In genomic region chr2:35688121-35688520, GRCm38 (mm10) we compare ENCODE assay signal across 14 mouse cellular contexts.
DNase-seq lines count a peak whose midpoint lies in the region; ATAC-seq lines count a peak whose summit lies in the region.
"Had no signal": no experiment of that assay in that cellular context is flagged by ENCODE, and none has a peak within 500 bp of the region (broad histone marks: within the 10 kb centered on the region; RNA-seq: fewer than 3 reads in every experiment).

No protein-coding gene starts in this region.

- H3K4me1 ChIP-seq in heart, embryonic 10.5 days, result peaks cover 100% of the 10 kb centered on the region
- peaks cover 80% of the 10 kb centered on the region for H3K4me1 ChIP-seq in kidney, embryonic 15.5 days
- peaks cover 33% of the 10 kb centered on the region for H3K4me1 ChIP-seq in kidney, embryonic 14.5 days (ENCODE audit: control insufficient read depth, insufficient read depth, low read length)
- peaks cover 52% of the 10 kb centered on the region for H3K4me1 ChIP-seq in brown adipose tissue, adult 24 weeks (ENCODE audit: control insufficient read depth, insufficient read depth, insufficient read length, low read length)
- peaks cover 94% of the 10 kb centered on the region for H3K4me1 ChIP-seq in neural tube, embryonic 15.5 days

- ATAC-seq in kidney, embryonic 15.5 days (replicated peaks; ENCODE audit: low FRiP score), result no peak
- ATAC-seq in kidney, embryonic 14.5 days (ENCODE audit: low FRiP score, low TSS enrichment), result no peak
- ATAC-seq in neural tube, embryonic 15.5 days (ENCODE audit: low FRiP score), result no peak
- ATAC-seq: activated CD4-positive, CD25-positive, alpha-beta regulatory T cell, adult 4 months had no signal

- no peak overlapping the region for H3K9ac ChIP-seq in kidney, embryonic 15.5 days
- no peak overlapping the region for H3K9ac ChIP-seq in kidney, embryonic 14.5 days (ENCODE audit: low read depth, low read length)
- no peak overlapping the region for H3K9ac ChIP-seq in neural tube, embryonic 15.5 days (replicated peaks)
- H3K9ac ChIP-seq: embryonic facial prominence, embryonic 13.5 days; neural tube, embryonic 12.5 days had no signal

- intact Hi-C loops in heart, postnatal 10 days (cut with DNase I), result no loop called here

- H3K9me3 ChIP-seq in heart, embryonic 10.5 days, result no peaks in the 10 kb centered on the region
- H3K9me3 ChIP-seq in kidney, embryonic 15.5 days (replicated peaks), result no peaks in the 10 kb centered on the region
- no peaks in the 10 kb centered on the region for H3K9me3 ChIP-seq in kidney, embryonic 14.5 days (ENCODE audit: control insufficient read depth, low read length)
- no peaks in the 10 kb centered on the region for H3K9me3 ChIP-seq in neural tube, embryonic 15.5 days (replicated peaks)
- H3K9me3 ChIP-seq: embryonic facial prominence, embryonic 13.5 days; neural tube, embryonic 12.5 days had no signal

- no peak for DNase-seq in heart, embryonic 10.5 days (ENCODE audit: low spot score)
- DNase-seq in heart, postnatal 10 days, result no peak
- no peak for DNase-seq in embryo, embryonic 9.5 days (ENCODE audit: extremely low spot score)
- DNase-seq in urinary bladder, adult 18-20 months (ENCODE audit: low spot score in 2 of 2), result no peak
- DNase-seq: adrenal gland, postnatal 36 days; heart, adult 11 months had no signal

- no peaks in the 10 kb centered on the region for H3K27me3 ChIP-seq in heart, embryonic 10.5 days (ENCODE audit: insufficient read depth, poor library complexity, severe bottlenecking)
- H3K27me3 ChIP-seq in kidney, embryonic 15.5 days, result no peaks in the 10 kb centered on the region
- no peaks in the 10 kb centered on the region for H3K27me3 ChIP-seq in kidney, embryonic 14.5 days (ENCODE audit: control insufficient read depth, insufficient read depth, low read length)
- no peaks in the 10 kb centered on the region for H3K27me3 ChIP-seq in neural tube, embryonic 15.5 days (replicated peaks)
- H3K27me3 ChIP-seq: embryonic facial prominence, embryonic 13.5 days; neural tube, embryonic 12.5 days had no signal

- H3K27ac ChIP-seq in heart, embryonic 10.5 days, result peak overlapping the region; percentile 82
- 0 out of 2 replicates have a peak overlapping the region, but pooled peaks have one; percentile 13 for H3K27ac ChIP-seq in kidney, embryonic 15.5 days
- H3K27ac ChIP-seq in kidney, embryonic 14.5 days (ENCODE audit: low read depth, low read length), result no peak overlapping the region
- H3K27ac ChIP-seq in brown adipose tissue, adult 24 weeks (replicated peaks; ENCODE audit: low read depth, low read length), result peak overlapping the region; percentile 5; the same call in 1 of the 2 replicates
- H3K27ac ChIP-seq in neural tube, embryonic 15.5 days (replicated peaks), result 0 out of 2 replicates have a peak overlapping the region, but pooled peaks have one; percentile 6
- H3K27ac ChIP-seq: embryonic facial prominence, embryonic 13.5 days; neural tube, embryonic 12.5 days had no signal

- no peaks in the 10 kb centered on the region for H3K36me3 ChIP-seq in heart, embryonic 10.5 days
- H3K36me3 ChIP-seq in kidney, embryonic 15.5 days, result no peaks in the 10 kb centered on the region
- H3K36me3 ChIP-seq in kidney, embryonic 14.5 days (ENCODE audit: control insufficient read depth, insufficient read depth, low read length), result 0 out of 2 replicates have a peak, but pooled peaks cover 5% of the 10 kb centered on the region
- H3K36me3 ChIP-seq in neural tube, embryonic 15.5 days, result no peaks in the 10 kb centered on the region
- H3K36me3 ChIP-seq: neural tube, embryonic 12.5 days had no signal

- H3K4me3 ChIP-seq in heart, embryonic 10.5 days, result no peak overlapping the region
- H3K4me3 ChIP-seq in kidney, embryonic 15.5 days (replicated peaks), result no peak overlapping the region
- H3K4me3 ChIP-seq in kidney, embryonic 14.5 days (ENCODE audit: low read length), result no peak overlapping the region
- H3K4me3 ChIP-seq in brown adipose tissue, adult 24 weeks (ENCODE audit: insufficient read depth, low read depth, low read length), result no peak overlapping the region
- no peak overlapping the region for H3K4me3 ChIP-seq in neural tube, embryonic 15.5 days (replicated peaks)
- H3K4me3 ChIP-seq: embryonic facial prominence, embryonic 13.5 days; neural tube, embryonic 12.5 days had no signal

- H3K4me2 ChIP-seq in kidney, embryonic 15.5 days, result no peak overlapping the region
- no peak overlapping the region for H3K4me2 ChIP-seq in kidney, embryonic 14.5 days (replicated peaks; ENCODE audit: low read depth, low read length)
- H3K4me2 ChIP-seq in neural tube, embryonic 15.5 days, result no peak overlapping the region
- H3K4me2 ChIP-seq: embryonic facial prominence, embryonic 13.5 days; liver, embryonic 11.5 days; neural tube, embryonic 12.5 days had no signal

- 56% methylated on average over 4 of the region's 4 CpGs for WGBS in heart, embryonic 10.5 days
- WGBS in kidney, embryonic 15.5 days, result 60% methylated on average over 4 of the region's 4 CpGs
- WGBS in kidney, embryonic 14.5 days, result 68% methylated on average over 4 of the region's 4 CpGs
- WGBS in neural tube, embryonic 15.5 days, result 53% methylated on average over 4 of the region's 4 CpGs
